Mouse (Mus musculus): ENCODE measurements around the gene Lamc3. TPM values are rescaled to one million over a fixed set of nuclear protein-coding genes. Genes with fewer than 3 reads are reported as not detected.
A peak's percentile ranks its signal among the peaks of the same experiment; 100 is the strongest.

The Lamc3 gene
- polyA plus RNA-seq, 1 experiment from 2014 or later: 0.60 TPM

DNA sequence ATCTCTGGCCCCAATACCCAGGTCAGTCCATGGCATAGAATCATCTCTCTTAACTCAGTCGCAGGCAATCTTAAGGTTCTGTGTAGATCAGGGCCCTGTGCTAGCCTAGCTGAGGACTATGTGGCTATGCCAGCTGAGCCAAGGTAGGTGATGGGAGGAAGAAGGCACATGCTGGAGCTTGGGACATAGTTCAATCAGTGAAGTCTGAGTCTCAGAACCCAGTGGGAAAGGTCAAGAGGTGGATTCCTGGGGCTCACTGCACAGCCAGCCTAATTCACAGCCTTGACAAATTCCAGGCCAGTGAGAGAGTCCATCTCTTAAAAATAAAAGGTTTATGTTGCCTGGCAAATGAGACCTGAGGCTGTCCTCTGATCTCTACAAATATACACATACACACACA is 23.3 kb upstream of the Lamc3 start:
- 77% methylated on average over 1 of the region's 1 CpGs for WGBS
- no peak overlapping the region for H3K4me2 ChIP-seq (replicated peaks)
- H3K36me3 ChIP-seq: no peaks in the 10 kb centered on the region

DNA sequence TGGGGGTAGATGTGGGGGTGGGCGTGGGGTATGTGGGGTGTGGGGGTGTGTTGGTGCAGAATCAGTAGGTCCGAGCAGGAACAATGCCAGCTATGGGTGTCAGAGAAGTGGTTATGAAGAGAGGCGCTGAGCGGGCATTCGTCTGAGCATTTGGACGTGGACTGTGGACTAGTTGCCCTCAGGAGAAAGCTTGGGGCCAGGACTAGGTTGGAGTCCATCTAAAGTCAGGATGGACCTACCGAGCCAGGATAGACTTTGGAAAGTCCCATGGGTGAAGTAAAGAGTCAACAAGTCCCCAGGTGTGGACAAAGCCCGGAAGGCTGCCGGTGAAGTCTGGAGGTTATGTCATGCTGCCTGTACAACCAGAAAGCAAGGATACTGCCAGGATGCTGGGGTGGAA is 22.2 kb upstream of the Lamc3 start:
- Histone ChIP-seq H3K27ac (no peak overlapping the region), H3K4me2 (replicated peaks) (no peak overlapping the region), H3K4me1 (replicated peaks) (no peaks in the 10 kb centered on the region), H3K9ac (no peak overlapping the region), H3K27me3 (replicated peaks) (no peaks in the 10 kb centered on the region), H3K4me3 (replicated peaks) (no peak overlapping the region), H3K9me3 (no peaks in the 10 kb centered on the region), H3K36me3 (no peaks in the 10 kb centered on the region)
- no peak for ATAC-seq
- 89% methylated on average over 9 of the region's 9 CpGs for WGBS

More for the DNA sequence above, 23.3 kb upstream of the Lamc3 start:
- peaks cover under 1% of the 10 kb centered on the region; the same call in 1 of the 2 replicates for H3K27me3 ChIP-seq (replicated peaks)
- H3K4me3 ChIP-seq (replicated peaks): no peak overlapping the region
- H3K4me1 ChIP-seq (replicated peaks): peaks cover 2% of the 10 kb centered on the region; the same call in 1 of the 2 replicates
- ATAC-seq: no peak
- no peak overlapping the region for H3K9ac ChIP-seq
- no peaks in the 10 kb centered on the region for H3K9me3 ChIP-seq
- H3K27ac ChIP-seq: no peak overlapping the region

DNA sequence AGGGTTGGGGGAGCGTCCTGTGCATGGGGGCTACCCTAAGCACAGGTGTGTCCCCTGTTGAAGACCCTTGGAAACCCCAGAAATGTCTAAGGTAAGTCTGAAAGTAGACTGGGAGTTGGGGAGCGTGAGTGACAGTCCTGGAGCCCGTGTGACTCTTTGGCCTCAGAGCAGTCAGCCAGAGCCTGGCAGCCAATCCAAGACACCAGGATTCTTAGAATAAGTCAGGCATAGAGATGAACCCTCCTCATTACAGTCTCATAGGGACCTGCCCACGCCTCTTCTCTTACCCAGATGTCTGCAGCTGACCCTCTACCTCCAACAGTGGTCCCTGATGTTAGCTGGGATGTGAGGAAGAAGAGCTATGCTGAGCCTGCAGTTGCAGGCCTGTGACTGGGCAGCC is 21.8 kb upstream of the Lamc3 start:
- no peaks in the 10 kb centered on the region for H3K27me3 ChIP-seq (replicated peaks)
- no peak overlapping the region for H3K27ac ChIP-seq
- no peak overlapping the region for H3K9ac ChIP-seq
- H3K4me2 ChIP-seq (replicated peaks): no peak overlapping the region
- no peaks in the 10 kb centered on the region for H3K9me3 ChIP-seq
- H3K4me1 ChIP-seq (replicated peaks): no peaks in the 10 kb centered on the region
- no peak overlapping the region for H3K4me3 ChIP-seq (replicated peaks)
- H3K36me3 ChIP-seq: no peaks in the 10 kb centered on the region
- WGBS: 72% methylated on average over 4 of the region's 4 CpGs
- no peak for ATAC-seq

DNA sequence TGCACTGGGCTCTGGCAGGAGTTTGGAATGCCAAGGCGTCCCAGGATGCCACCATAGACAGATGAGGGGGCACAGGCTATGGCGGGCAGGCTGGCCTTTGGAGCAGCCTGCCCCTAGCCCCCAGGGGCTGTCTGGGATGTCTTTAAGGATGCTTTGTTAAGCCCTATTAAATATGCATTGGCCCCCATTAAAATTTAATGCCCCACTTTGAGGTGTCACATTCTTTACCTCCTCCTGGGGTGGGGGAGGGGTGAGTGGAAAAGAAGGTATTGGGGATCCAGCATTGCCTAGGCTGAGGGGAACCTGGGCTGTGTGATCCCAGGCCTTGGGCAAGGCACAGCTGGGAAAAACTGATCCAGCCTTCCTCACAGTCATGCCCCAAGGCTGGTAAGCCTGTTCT is 21.3 kb upstream of the Lamc3 start:
- no peaks in the 10 kb centered on the region for H3K4me1 ChIP-seq (replicated peaks)
- 48% methylated on average over 2 of the region's 2 CpGs for WGBS
- no peak overlapping the region for H3K4me3 ChIP-seq (replicated peaks)
- no peaks in the 10 kb centered on the region for H3K36me3 ChIP-seq
- no peaks in the 10 kb centered on the region for H3K27me3 ChIP-seq (replicated peaks)
- no peak overlapping the region for H3K4me2 ChIP-seq (replicated peaks)
- no peak overlapping the region for H3K27ac ChIP-seq
- no peak overlapping the region for H3K9ac ChIP-seq
- no peak for ATAC-seq
- H3K9me3 ChIP-seq: no peaks in the 10 kb centered on the region

DNA sequence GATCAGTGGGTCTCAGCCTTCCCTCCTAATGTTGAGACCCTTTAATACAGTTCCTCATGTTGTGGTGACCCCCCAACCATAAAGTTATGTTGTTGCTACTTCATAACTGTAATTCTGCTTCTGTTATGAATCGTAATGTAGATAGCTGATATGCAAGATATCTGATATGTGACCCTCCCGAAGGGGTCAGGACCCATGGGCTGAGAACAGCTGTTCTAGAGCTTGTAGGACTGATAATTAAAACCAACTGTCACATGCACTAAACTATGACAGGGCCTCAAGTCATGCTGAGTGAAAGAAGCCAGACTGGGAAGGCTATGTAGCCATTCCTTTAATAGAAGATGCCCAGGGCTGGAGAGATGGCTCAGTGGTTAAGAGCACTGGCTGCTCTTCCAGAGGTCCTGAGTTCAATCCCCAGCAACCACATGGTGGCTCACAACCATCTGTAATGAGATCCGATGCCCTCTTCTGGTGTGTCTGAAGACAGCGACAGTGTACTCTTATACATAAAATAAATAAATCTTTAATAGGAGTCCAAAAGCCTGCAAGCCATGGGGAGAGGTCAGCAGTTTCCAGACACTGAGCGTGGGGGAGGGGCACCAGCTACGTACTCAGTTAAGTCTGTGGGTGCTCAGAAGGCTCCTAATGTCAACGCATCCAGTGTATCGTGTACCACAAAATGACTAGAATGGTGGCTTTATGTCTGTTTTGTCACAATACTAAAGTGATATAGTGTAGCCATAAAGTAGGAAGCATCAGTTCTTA is 19.1 kb upstream of the Lamc3 start:
- 75% methylated on average over 8 of the region's 8 CpGs for WGBS
- Histone ChIP-seq H3K27ac (peak overlapping the region; percentile 82; the same call in 1 of the 2 replicates), H3K9me3 (no peaks in the 10 kb centered on the region), H3K9ac (no peak overlapping the region), H3K27me3 (replicated peaks) (no peaks in the 10 kb centered on the region), H3K4me2 (replicated peaks) (no peak overlapping the region), H3K36me3 (no peaks in the 10 kb centered on the region), H3K4me1 (replicated peaks) (no peaks in the 10 kb centered on the region), H3K4me3 (replicated peaks) (no peak overlapping the region)
- ATAC-seq: no peak

DNA sequence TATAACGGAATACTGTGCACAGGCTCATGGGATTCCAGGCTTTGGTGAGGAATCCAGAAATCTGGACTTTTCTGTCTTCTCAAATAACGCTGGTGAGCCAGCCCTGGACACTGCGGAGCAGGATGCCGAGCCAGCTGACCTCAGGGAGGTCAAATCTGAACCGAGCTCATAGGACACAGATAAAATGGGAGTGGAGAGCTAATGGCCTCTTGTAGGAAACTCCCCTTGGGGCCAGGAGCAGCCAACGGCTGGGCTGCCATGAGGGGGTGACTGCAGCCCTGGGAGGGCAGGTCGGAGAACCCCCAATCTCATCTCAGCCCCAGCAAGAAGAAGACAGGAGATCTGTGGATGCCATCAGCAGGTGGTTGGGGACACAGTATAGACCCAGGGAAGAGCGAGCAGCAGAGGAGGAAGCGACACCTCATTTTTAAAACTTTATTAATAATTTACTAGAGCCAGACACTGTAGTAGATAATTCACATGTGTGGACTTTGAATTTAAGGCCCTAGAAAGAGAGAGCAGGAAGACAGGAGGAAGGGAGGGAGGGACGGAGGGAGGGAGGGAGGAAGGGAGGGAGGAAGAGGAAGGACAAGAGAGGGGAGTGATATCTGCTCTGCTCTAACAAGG is 18.4 kb upstream of the Lamc3 start:
- Histone ChIP-seq H3K27ac (peak overlapping the region; percentile 82), H3K36me3 (no peaks in the 10 kb centered on the region), H3K9ac (no peak overlapping the region), H3K4me2 (replicated peaks) (peak overlapping the region; percentile 36; the same call in 1 of the 2 replicates), H3K27me3 (replicated peaks) (no peaks in the 10 kb centered on the region), H3K9me3 (no peaks in the 10 kb centered on the region), H3K4me3 (replicated peaks) (no peak overlapping the region), H3K4me1 (replicated peaks) (no peaks in the 10 kb centered on the region)
- WGBS: 49% methylated on average over 10 of the region's 10 CpGs
- ATAC-seq: peak; percentile 92

DNA sequence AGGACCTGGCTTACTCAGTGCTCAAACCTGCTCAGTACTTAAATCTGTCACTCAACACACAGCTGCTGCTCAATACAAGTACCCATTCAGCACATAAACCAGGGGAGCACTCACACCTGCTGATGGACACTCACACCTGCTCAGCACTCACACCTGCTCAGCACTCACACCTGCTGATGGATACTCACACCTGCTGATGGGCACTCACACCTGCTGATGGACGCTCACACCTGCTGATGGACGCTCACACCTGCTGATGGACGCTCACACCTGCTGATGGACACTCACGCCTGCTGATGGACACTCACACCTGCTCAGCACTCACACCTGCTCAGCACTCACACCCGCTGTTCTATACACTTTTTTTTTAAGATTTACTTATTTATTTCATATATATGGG is 17.4 kb upstream of the Lamc3 start:
- H3K9ac ChIP-seq: no peak overlapping the region
- no peak overlapping the region for H3K4me3 ChIP-seq (replicated peaks)
- ATAC-seq: no peak
- H3K4me2 ChIP-seq (replicated peaks): no peak overlapping the region
- H3K27me3 ChIP-seq (replicated peaks): 0 out of 2 replicates have a peak, but pooled peaks cover under 1% of the 10 kb centered on the region
- no peaks in the 10 kb centered on the region for H3K4me1 ChIP-seq (replicated peaks)
- no peaks in the 10 kb centered on the region for H3K9me3 ChIP-seq
- H3K36me3 ChIP-seq: no peaks in the 10 kb centered on the region
- WGBS: 90% methylated on average over 5 of the region's 5 CpGs
- H3K27ac ChIP-seq: no peak overlapping the region

DNA sequence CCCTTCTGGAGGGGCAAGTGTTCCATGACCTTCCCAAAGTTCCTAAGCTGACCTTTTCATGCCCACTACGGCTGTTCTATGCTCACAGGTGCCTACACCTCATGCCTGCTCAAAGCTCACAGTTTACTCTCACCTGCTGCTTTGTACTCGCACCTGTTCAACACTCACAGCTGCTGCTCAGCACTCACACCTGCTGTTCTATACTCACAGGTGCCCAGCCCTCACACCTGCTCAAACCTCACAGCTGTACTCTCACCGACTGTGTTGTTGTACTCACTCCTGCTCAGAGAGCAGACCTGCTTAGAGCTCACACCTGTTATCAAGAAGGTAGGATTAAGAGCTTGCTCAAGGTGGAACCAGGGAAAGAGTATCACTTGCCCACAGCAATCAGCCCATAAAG is 16.4 kb upstream of the Lamc3 start:
- Histone ChIP-seq H3K9me3 (no peaks in the 10 kb centered on the region), H3K4me3 (replicated peaks) (no peak overlapping the region), H3K4me1 (replicated peaks) (no peaks in the 10 kb centered on the region), H3K27ac (no peak overlapping the region), H3K9ac (no peak overlapping the region), H3K36me3 (no peaks in the 10 kb centered on the region), H3K4me2 (replicated peaks) (no peak overlapping the region), H3K27me3 (replicated peaks) (peaks cover 8% of the 10 kb centered on the region; the same call in 1 of the 2 replicates)
- no peak for ATAC-seq
- WGBS: 60% methylated on average over 3 of the region's 3 CpGs

DNA sequence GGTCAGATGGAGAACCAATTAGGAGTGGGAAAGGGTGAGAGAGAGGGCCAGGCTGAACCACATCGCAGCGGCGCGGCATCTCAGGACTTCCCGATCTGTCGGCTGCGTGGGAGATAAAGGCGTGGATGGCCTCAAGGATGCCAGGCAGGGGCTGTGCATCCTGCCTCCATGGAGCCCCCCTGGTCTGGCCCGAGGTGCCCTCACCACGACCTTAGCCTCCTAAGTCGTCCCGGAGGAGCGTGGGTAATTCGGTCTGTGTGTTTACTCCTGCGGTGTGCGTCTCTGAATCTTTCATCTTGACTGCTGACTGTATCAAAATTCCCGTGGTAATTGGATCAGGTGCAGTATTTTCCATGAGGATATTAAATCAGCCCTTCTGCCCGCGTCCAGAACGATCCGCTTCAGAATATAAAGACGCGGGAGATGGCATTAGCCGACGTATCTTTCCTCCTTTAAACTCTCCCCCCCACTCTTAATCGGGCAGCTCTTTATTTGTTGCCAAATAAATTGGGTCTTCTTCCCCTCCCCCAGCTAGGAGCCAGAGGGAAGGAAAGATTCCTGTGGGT is 12.7 kb upstream of the Lamc3 start:
- Histone ChIP-seq H3K4me1 (replicated peaks) (no peaks in the 10 kb centered on the region), H3K27me3 (replicated peaks) (peaks cover 20% of the 10 kb centered on the region), H3K27ac (no peak overlapping the region), H3K4me2 (replicated peaks) (no peak overlapping the region), H3K9me3 (no peaks in the 10 kb centered on the region), H3K4me3 (replicated peaks) (no peak overlapping the region), H3K36me3 (no peaks in the 10 kb centered on the region), H3K9ac (no peak overlapping the region)
- WGBS: 73% methylated on average over 26 of the region's 26 CpGs
- ATAC-seq: no peak

DNA sequence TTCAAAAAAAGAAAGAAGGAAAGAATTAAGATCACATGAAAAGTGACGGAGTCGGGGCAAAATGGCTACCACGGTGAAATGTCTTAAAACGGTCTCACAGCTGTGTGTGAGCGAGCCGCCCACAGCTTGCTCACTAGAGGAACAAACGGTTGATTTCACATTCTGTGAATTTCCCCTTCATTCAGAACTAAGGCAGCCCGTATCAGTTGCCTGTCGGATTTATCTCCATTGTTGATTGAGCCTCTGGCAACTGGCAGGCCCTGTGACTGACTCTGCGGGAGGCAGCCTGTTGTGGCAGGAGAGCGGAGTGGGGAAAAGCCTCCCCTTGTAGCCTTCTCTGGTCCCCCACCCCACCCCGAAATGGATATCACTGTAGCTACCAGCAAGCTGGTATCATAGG is 10.6 kb upstream of the Lamc3 start:
- Histone ChIP-seq H3K4me3 (replicated peaks) (no peak overlapping the region), H3K4me1 (replicated peaks) (0 out of 2 replicates have a peak, but pooled peaks cover 3% of the 10 kb centered on the region), H3K4me2 (replicated peaks) (no peak overlapping the region), H3K9ac (no peak overlapping the region), H3K27ac (no peak overlapping the region), H3K36me3 (no peaks in the 10 kb centered on the region), H3K27me3 (replicated peaks) (peaks cover 27% of the 10 kb centered on the region), H3K9me3 (no peaks in the 10 kb centered on the region)
- ATAC-seq: no peak
- WGBS: 41% methylated on average over 12 of the region's 12 CpGs

DNA sequence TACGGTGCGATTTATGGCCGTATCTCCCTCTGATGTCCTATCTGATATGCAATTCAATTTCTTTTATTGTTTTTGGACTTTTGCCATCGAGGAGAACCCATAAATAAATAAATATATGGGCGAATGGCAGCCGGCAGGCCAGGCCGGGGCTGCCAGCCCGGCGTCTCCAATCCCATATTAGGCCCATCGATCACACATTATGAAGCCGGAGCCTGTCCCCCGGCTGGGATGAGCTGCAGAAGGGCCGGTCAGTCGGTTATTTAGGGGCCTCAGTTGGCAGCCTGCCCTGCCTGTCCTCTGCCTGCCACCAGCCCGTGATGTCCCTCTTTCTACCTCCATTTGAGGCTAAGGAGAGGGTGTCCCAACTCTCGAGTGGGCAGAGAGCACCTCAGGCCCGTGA is 8.5 kb upstream of the Lamc3 start:
- peaks cover 45% of the 10 kb centered on the region for H3K27me3 ChIP-seq (replicated peaks)
- no peak overlapping the region for H3K4me3 ChIP-seq (replicated peaks)
- no peaks in the 10 kb centered on the region for H3K9me3 ChIP-seq
- 62% methylated on average over 17 of the region's 17 CpGs for WGBS
- no peak for ATAC-seq
- H3K27ac ChIP-seq: no peak overlapping the region
- no peaks in the 10 kb centered on the region for H3K36me3 ChIP-seq
- H3K4me1 ChIP-seq (replicated peaks): 0 out of 2 replicates have a peak, but pooled peaks cover 3% of the 10 kb centered on the region
- H3K4me2 ChIP-seq (replicated peaks): no peak overlapping the region
- H3K9ac ChIP-seq: no peak overlapping the region

DNA sequence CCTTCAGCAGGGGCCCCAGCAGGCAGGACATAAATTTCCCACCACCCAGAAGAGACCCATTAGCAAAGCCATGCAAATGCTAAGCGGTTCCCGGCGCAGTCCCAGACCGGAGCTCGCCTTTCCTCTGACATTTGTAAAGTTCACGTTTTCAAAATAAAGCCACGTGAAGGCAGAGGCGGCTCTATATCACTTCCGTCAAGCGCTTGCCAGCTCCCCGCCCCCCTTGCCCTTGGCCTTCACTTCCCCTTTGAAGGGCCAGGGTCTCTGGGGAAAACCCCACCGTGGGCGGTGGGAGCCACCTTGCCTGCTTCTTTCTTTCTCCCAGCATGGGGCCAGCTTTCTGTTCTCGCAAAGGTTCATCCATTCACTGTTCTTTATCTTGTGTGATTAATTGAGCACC is 6.2 kb upstream of the Lamc3 start:
- Histone ChIP-seq H3K27me3 (replicated peaks) (peaks cover 45% of the 10 kb centered on the region), H3K4me3 (replicated peaks) (no peak overlapping the region), H3K4me2 (replicated peaks) (no peak overlapping the region), H3K9me3 (no peaks in the 10 kb centered on the region), H3K36me3 (no peaks in the 10 kb centered on the region), H3K27ac (no peak overlapping the region), H3K4me1 (replicated peaks) (0 out of 2 replicates have a peak, but pooled peaks cover 3% of the 10 kb centered on the region), H3K9ac (no peak overlapping the region)
- WGBS: 9% methylated on average over 14 of the region's 14 CpGs
- no peak for ATAC-seq

Data from intestine, embryonic 15.5 days (tissue).